Mouse (Mus musculus): ENCODE results near the gene Hs6st1.
"Not testable (repeated sequence)": the region's sequence is repeated elsewhere in the genome, so short reads cannot be mapped to it uniquely, and the experiment has no call there.

Hs6st1 gene

DNA sequence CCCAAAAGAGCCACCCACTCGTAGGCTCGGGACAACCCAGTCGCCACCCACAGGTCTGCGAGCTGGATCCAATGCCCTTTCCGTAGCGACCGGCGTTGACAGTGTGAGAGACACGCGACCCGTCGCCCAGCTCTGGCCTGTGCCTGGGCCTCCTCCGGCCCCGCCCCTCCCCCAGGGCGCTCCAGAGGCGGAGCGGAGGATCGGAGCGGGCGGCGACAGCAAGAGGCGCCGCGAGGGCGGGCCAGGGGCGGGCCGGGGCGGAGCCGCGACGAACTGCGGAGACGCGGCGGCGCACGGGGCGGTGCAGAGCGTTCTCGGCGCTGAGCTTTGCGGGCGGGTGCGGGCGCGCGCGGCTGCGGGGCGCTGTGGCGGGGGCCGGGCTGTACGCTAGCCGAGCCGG is at the start of gene Hs6st1:
Gene Hs6st1, plus strand, starts transcription at position 325 of the 400 bp plus-strand sequence.
- peak; percentile 83 for DNase-seq (ENCODE audit: low read depth, low spot score)

DNA sequence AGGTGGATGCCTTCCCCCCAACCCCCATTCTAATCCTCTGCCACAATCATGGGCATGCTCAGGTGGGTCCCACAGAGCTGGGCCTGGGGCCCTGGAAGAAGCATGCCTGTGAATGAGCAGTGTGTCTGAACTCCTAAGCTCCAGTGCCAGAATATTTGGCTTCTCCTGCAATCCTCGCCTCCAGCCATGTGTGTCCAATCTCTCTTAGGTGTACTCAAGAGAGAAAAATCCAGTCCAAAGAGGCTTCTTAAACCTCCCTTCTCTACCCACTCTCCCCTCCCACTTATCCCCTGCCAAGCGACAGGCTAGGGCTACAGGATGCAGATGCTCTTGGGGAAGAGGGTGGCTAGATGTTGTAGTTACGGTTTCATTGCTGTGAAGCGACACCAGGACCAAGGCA is 49.6 kb upstream of the Hs6st1 start:
- no peak for DNase-seq (ENCODE audit: low read depth, low spot score)

DNA sequence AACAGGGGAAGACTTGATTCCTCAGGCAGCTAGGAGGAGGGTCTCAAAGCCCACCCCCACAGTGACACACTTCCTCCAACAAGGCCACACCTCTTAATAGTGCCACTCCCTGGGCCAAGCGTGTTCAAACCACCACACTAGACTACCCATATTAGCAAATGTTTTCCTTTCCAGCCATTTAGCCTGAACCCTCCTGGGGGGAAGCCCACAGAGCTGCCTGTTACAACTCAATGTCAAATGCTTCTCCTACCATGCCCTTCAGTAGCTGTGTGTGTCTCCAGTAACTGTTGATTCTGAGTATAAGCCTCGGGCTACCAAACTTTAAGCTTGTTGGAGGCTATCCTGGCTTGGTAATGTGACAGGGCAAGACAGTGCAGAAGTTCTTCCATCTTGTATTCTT is 49.0 kb upstream of the Hs6st1 start:
- DNase-seq (ENCODE audit: low read depth, low spot score) = no peak

DNA sequence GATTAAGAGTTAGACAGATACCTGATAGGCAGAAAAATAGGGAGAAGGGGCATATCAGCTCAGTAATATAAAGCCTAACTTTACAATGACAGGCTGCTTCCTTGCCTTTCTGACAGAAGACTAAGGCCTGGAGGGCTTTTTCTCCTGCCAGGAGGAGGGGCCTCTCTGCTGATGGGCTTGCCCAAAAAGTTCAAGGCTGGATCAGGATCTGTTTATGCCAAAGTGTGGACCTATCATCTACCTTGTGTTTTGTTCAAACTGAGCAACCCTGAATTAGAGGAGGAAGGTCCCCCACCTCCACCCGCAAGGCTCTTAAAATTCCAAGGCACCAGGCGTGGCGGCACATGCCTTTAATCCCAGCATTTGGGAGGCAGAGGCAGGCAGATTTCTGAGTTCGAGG is 47.9 kb upstream of the Hs6st1 start:
- DNase-seq (ENCODE audit: low read depth, low spot score) = no peak

DNA sequence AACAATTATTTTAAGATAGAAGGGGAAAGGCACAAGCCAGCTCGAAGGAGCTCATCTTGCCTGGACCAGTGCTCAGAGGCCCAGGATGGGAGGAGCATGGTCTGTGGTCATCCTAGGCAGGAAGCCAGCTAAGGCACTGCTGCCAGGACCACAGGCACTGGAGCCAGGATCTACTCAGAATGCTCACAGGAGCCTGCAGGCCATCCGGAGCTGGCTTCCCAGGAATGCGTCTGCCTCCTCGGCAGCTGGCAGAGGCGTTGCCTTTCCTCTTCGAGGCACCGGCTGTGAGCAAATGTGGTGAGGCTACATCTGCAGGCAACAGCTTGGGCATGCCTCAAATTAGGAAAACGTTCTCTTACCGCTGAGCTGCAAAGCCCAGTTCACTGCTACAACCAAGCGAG is 37.8 kb upstream of the Hs6st1 start:
- peak; percentile 99 for DNase-seq (ENCODE audit: low read depth, low spot score)

- no peak for DNase-seq (ENCODE audit: low read depth, low spot score)
These were observed 29.4 kb upstream of the Hs6st1 start for GRCm38 (mm10) chr1:36038769-36039168.

- no peak for DNase-seq (ENCODE audit: low read depth, low spot score)
These were observed 26.1 kb upstream of the Hs6st1 start for GRCm38 (mm10) chr1:36042072-36042471.

- not testable (repeated sequence) for DNase-seq (ENCODE audit: low read depth, low spot score)
These were observed 24.4 kb upstream of the Hs6st1 start for GRCm38 (mm10) chr1:36043793-36044192.

DNA sequence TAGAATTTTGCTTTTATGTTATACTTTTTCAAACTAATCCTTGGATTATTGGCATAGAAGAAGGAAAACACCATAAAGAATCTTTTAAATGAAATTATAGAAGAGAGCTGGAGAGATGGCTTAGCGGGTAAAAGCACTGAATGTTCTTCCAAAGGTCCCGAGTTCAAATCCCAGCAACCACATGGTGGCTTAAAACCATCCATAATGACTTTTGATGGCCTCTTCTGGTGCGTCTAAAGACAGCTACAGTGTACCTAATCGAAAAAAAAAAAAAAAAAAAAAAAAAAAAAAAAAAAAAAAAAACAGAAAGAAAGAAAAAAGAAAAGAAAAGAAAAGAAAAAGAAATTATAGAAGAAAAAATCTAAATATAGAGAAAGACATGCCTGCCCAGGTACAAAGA is 23.9 kb upstream of the Hs6st1 start:
- DNase-seq (ENCODE audit: low read depth, low spot score) = no peak

GRCm38 (mm10) chr1:36052672-36053071 is 15.5 kb upstream of the Hs6st1 start:
- no peak for DNase-seq (ENCODE audit: low read depth, low spot score)

- no peak for DNase-seq (ENCODE audit: low read depth, low spot score)
These were observed 14.6 kb upstream of the Hs6st1 start for GRCm38 (mm10) chr1:36053566-36053965.

GRCm38 (mm10) chr1:36054182-36054966 is 13.8 kb upstream of the Hs6st1 start:
- no peak for DNase-seq (ENCODE audit: low read depth, low spot score)

DNA sequence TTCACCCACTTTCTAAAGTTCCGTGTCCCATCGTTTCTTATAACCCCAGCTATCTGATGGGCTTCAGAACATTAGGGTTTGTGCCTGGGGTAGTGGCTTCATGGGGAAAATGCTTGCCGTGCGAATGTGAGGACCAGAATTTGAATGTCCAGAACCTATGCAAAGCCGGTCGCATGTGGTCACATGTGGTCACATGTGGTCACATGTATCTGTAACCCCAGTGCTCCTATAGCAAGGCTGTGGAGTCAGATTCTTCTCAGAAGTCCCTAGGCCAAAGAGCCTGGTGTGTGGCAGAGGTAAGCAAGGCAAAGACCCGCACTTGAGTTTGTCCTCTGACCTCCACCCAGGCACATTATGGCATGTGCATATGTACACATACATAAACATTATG is 13.2 kb upstream of the Hs6st1 start:
- DNase-seq (ENCODE audit: low read depth, low spot score) = no peak

DNA sequence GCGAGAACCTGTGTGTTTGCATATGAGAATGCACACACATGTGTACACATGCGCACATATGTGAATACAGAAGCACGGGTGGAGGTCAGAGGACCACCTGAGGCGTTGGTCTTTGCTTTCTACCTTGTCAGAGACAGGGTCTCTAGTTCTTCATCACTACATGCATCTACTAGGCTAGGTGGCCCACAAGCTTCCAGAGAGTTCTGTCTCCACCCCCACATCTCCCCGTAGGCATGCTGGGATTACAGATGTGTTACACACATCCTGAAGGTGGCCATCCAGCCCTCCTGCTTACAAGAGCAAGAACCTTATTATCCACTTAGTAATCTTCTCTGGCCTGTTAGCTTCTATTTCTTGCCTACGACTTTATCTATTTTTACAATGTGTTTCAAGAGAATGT is 8.8 kb upstream of the Hs6st1 start:
- no peak for DNase-seq (ENCODE audit: low read depth, low spot score)

GRCm38 (mm10) chr1:36059959-36060953 is 7.9 kb upstream of the Hs6st1 start:
- DNase-seq (ENCODE audit: low read depth, low spot score) = peak; percentile 57

DNA sequence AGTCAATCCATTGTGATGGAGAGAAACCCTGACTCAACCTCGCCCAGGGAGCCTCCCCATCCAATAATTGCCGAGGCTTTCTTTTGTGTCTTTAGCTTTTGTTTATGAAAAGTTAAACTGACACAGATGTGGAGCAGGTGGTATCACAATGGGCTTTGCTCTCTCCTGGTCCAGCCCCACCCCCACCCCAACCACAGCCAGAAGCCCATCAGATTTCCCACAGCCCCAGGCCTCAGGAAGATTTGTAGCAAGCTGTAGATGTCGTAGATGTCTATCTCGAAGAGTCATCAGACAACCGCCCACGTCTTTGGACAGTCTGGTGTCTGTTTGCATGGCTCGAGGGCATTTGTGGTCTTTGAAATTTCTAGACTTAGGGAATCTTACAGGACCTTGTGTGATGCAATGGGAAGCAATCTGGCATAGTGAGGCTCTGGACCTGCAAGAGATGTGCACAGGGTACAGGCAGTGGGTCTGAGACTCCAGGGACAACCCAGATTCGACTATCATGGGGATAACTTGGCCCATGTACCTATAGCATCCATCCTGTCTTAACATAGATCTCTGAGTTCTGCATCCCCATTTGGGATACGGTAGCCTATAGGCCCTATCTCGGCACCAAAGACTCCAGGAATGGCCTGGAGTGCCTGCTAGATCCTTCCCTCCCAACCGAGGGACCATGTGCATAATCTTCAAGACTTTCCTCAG is 6.8 kb upstream of the Hs6st1 start:
- peak; percentile 94 for DNase-seq (ENCODE audit: low read depth, low spot score)

DNA sequence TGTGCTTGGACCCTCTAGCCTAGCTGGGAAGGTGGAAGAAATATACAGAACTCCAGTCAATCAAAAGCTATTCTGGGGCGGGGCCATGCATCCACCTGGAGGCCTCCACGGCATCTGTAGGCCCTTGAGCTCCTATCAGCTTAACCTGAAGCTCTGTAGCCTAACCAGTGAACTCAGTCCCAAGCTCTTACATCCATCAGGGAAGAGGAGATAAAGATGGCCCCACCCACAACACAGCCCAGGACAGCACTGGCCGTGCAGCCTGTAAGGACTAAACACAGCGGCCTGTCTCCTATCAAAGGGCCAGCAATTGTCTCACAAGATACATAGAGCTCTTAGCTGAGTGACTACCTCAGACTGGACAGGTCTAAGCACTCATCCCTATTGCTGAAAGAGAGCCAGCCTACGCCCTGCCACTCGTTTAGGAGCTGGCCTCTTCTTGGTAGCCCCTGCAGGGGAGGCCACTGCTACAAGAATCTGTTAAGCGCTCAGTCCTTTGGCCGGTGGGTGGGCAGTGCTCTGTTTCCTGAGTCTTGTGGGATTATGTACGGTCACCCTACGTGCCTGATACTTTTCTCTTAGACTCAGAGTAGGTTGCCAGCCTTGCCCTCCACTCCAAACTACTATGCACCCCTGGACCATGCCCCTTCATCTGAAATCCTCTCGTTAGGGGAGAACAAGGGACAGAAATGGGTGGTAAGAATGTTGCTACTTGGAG is 6.0 kb upstream of the Hs6st1 start:
- DNase-seq (ENCODE audit: low read depth, low spot score) = no peak

GRCm38 (mm10) chr1:36062826-36063640 is 5.2 kb upstream of the Hs6st1 start:
- DNase-seq (ENCODE audit: low read depth, low spot score) = no peak

GRCm38 (mm10) chr1:36063641-36063955 is 4.6 kb upstream of the Hs6st1 start:
- DNase-seq (ENCODE audit: low read depth, low spot score) = no peak

DNA sequence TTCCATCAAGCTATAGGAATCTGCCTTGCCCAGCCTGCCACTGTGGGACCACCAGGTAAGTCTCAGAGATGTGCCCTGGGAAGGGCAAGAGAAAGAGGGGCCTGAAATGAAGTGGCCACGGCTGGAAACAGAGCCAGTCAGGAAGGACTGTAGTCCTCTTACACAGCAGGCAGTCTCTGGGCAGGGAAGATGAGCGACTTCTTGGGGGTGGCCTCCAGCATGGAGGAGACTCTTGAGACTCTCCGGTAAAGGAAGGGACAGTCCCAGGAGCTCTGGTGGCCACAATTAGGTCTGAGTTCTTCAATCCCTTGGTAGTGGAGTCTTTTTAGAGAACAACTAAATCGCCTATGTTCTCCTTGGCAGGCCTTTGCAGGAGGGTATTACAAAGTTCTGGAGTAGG is 4.0 kb upstream of the Hs6st1 start:
- no peak for DNase-seq (ENCODE audit: low read depth, low spot score)
